Mouse (Mus musculus) E14TG2a.4 (cell line): Measurements from ENCODE around the gene Efcab6.

Experiments used
- CTCF ChIP-seq: conservative IDR thresholded peaks from 2 replicates; pipeline ENCODE4 v1.5.1; 2014; ENCODE audit warnings: low read length
- NANOG ChIP-seq: IDR thresholded peaks from 2 replicates; pipeline ENCODE4 v1.6.1; 2014; ENCODE audit warnings: borderline replicate concordance, low read length, mixed read lengths
- POU5F1 ChIP-seq: IDR thresholded peaks from 2 replicates; pipeline ENCODE4 v1.6.1; 2014; ENCODE audit warnings: low read length, borderline replicate concordance

DNA sequence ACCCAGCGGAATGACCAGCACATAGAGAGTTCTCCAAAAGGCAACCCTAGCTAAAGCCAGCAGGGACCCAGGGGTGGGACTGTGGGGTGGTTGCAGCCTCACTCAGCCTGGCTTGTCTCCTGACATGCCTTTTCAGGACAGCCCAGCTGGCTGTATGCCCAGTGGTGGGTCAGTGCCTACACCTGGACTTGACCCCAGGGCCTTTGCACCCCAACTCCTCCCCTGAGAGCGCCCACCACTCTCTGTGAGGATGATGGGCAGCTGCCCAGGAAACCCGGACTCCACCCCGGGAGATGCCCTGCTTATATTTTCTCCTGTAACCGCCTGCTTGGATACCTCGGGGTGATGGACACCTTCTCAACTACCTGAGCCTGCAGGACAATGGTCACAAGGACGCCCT, 39.4 kb upstream of the Efcab6 start:
- TF ChIP-seq CTCF (no peak), POU5F1 (no peak), NANOG (no peak)
